Comparison of ENCODE assay signal across 19 mouse cellular contexts in the genomic region with DNA sequence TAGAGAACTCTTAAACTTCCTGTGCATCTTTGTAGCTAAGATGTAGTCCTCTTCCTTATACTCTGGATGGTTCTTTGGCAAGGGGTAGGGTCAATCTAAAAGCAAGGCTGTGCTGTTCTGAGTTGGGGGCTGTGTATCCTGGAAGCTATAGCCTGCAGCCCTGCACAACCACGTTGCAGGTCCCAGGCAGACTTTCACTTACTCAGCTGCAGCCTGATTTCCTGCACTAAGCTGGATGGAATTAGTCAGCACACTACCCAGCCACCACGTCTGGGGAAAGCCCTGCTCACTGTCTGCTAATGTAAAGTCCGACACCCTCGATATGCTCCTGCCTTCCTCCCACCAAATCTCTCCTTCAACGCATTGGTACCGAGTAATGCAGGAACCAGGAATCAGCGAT. TPM values are rescaled to one million over a fixed set of nuclear protein-coding genes. Genes with fewer than 3 reads are reported as not detected.
"Had no signal": no experiment of that assay in that cellular context is flagged by ENCODE, and none has a peak within 500 bp of the region (broad histone marks: within the 10 kb centered on the region; RNA-seq: fewer than 3 reads in every experiment).

No protein-coding gene starts in this region.

- H3K27me3 ChIP-seq: midbrain, embryonic 12.5 days; neural tube, embryonic 12.5 days; stomach, embryonic 15.5 days had no signal

- H3K4me1 ChIP-seq: midbrain, embryonic 12.5 days; neural tube, embryonic 12.5 days; stomach, embryonic 15.5 days had no signal

- H3K27ac ChIP-seq: liver, embryonic 14.5 days; macrophage; midbrain, embryonic 12.5 days; neural tube, embryonic 12.5 days; stomach, embryonic 15.5 days; stomach, postnatal 0 days had no signal

- H3K9me3 ChIP-seq: midbrain, embryonic 12.5 days; neural tube, embryonic 12.5 days; stomach, embryonic 15.5 days had no signal

- DNase-seq: lung, adult 18-20 months; lung, embryonic 14.5 days; lung, postnatal 10 days; midbrain, embryonic 14.5 days; right cerebral cortex, postnatal 14 days; thymus, adult 2 months; thymus, postnatal 25 days; thymus, postnatal 4 days had no signal

- H3K36me3 ChIP-seq: midbrain, embryonic 12.5 days; neural tube, embryonic 12.5 days; stomach, embryonic 15.5 days had no signal

- H3K4me2 ChIP-seq: lung, embryonic 14.5 days; midbrain, embryonic 12.5 days; neural tube, embryonic 12.5 days; stomach, embryonic 15.5 days had no signal

- H3K4me3 ChIP-seq: midbrain, embryonic 12.5 days; neural tube, embryonic 12.5 days; stomach, embryonic 15.5 days had no signal

- H3K9ac ChIP-seq: liver, embryonic 14.5 days; lung, embryonic 14.5 days; midbrain, embryonic 12.5 days; neural tube, embryonic 12.5 days; stomach, embryonic 15.5 days had no signal

RNA-seq across cellular contexts. Expression of gene Il17f, which starts 1.0 kb away (rescaled TPM):
- polyA plus RNA-seq: liver, embryonic 16.5 days; lung, embryonic 14.5 days; lung, embryonic 16.5 days; macrophage; midbrain, embryonic 14.5 days; midbrain, postnatal 0 days; neural tube, embryonic 14.5 days; spleen, adult 2 months; stomach, postnatal 0 days had no signal
